Mouse (Mus musculus): ENCODE measurements around the gene Dedd2. TPM values are rescaled to one million over a fixed set of nuclear protein-coding genes. Genes with fewer than 3 reads are reported as not detected.

The Dedd2 gene
- polyA plus RNA-seq, 1 experiment = not detected

GRCm38 (mm10) chr7:25248018-25248647 lies 27.7 kb upstream of the Dedd2 start:
- peak overlapping the region; percentile 98 for H3K27ac ChIP-seq (ENCODE audit: insufficient read depth, low read depth, low read length)
- 3% methylated on average over 18 of the region's 18 CpGs for WGBS

GRCm38 (mm10) chr7:25247498-25247897 lies 27.1 kb upstream of the Dedd2 start:
- Histone ChIP-seq H3K4me3 (ENCODE audit: insufficient read depth, low read depth, low read length) (peak overlapping the region; percentile 87), H3K27ac (ENCODE audit: insufficient read depth, low read depth, low read length) (peak overlapping the region; percentile 98), H3K4me1 (ENCODE audit: control insufficient read depth, insufficient read depth, low read length) (peaks cover 54% of the 10 kb centered on the region)
- WGBS = 1% methylated on average over 3 of the region's 3 CpGs
- TF ChIP-seq CTCF (IDR thresholded peaks at IDR 0.05; ENCODE audit: insufficient read depth, low read depth, low read length) = no peak
- no peak for TF ChIP-seq POLR2A (IDR thresholded peaks at IDR 0.05; ENCODE audit: insufficient read depth, low read depth, low read length)

More at GRCm38 (mm10) chr7:25248018-25248647, 27.7 kb upstream of the Dedd2 start:
- TF ChIP-seq CTCF (IDR thresholded peaks at IDR 0.05; ENCODE audit: insufficient read depth, low read depth, low read length) (no peak), POLR2A (IDR thresholded peaks at IDR 0.05; ENCODE audit: insufficient read depth, low read depth, low read length) (no peak)
- Histone ChIP-seq H3K4me3 (ENCODE audit: insufficient read depth, low read depth, low read length) (peak overlapping the region; percentile 87), H3K4me1 (ENCODE audit: control insufficient read depth, insufficient read depth, low read length) (peaks cover 51% of the 10 kb centered on the region)

- H3K4me3 ChIP-seq (ENCODE audit: insufficient read depth, low read depth, low read length) = peak overlapping the region; percentile 87
- no peak for TF ChIP-seq POLR2A (IDR thresholded peaks at IDR 0.05; ENCODE audit: insufficient read depth, low read depth, low read length)
- TF ChIP-seq CTCF (IDR thresholded peaks at IDR 0.05; ENCODE audit: insufficient read depth, low read depth, low read length) = no peak
- peaks cover 55% of the 10 kb centered on the region for H3K4me1 ChIP-seq (ENCODE audit: control insufficient read depth, insufficient read depth, low read length)
- WGBS = 2% methylated on average over 4 of the region's 4 CpGs
- peak overlapping the region; percentile 87 for H3K27ac ChIP-seq (ENCODE audit: insufficient read depth, low read depth, low read length)
Observed at GRCm38 (mm10) chr7:25246759-25247137, 26.3 kb upstream of the Dedd2 start.

GRCm38 (mm10) chr7:25246079-25246758 lies 25.8 kb upstream of the Dedd2 start:
- Histone ChIP-seq H3K4me1 (ENCODE audit: control insufficient read depth, insufficient read depth, low read length) (peaks cover 54% of the 10 kb centered on the region), H3K4me3 (ENCODE audit: insufficient read depth, low read depth, low read length) (peak overlapping the region; percentile 87), H3K27ac (ENCODE audit: insufficient read depth, low read depth, low read length) (peak overlapping the region; percentile 87)
- no peak for TF ChIP-seq CTCF (IDR thresholded peaks at IDR 0.05; ENCODE audit: insufficient read depth, low read depth, low read length)
- TF ChIP-seq POLR2A (IDR thresholded peaks at IDR 0.05; ENCODE audit: insufficient read depth, low read depth, low read length) = 0 out of 2 replicates have a peak, but pooled peaks have one; percentile 18
- WGBS = 15% methylated on average over 20 of the region's 20 CpGs

- Histone ChIP-seq H3K4me3 (ENCODE audit: insufficient read depth, low read depth, low read length) (peak overlapping the region; percentile 4), H3K27ac (ENCODE audit: insufficient read depth, low read depth, low read length) (peak overlapping the region; percentile 27), H3K4me1 (ENCODE audit: control insufficient read depth, insufficient read depth, low read length) (peaks cover 58% of the 10 kb centered on the region)
- WGBS = 64% methylated on average over 30 of the region's 30 CpGs
- TF ChIP-seq CTCF (IDR thresholded peaks at IDR 0.05; ENCODE audit: insufficient read depth, low read depth, low read length) (no peak), POLR2A (IDR thresholded peaks at IDR 0.05; ENCODE audit: insufficient read depth, low read depth, low read length) (no peak)
Observed at GRCm38 (mm10) chr7:25244562-25245369, 24.4 kb upstream of the Dedd2 start.

- 89% methylated on average over 4 of the region's 4 CpGs for WGBS
- no peak for TF ChIP-seq CTCF (IDR thresholded peaks at IDR 0.05; ENCODE audit: insufficient read depth, low read depth, low read length)
- TF ChIP-seq POLR2A (IDR thresholded peaks at IDR 0.05; ENCODE audit: insufficient read depth, low read depth, low read length) = no peak
- H3K4me1 ChIP-seq (ENCODE audit: control insufficient read depth, insufficient read depth, low read length) = peaks cover 55% of the 10 kb centered on the region
- H3K4me3 ChIP-seq (ENCODE audit: insufficient read depth, low read depth, low read length) = no peak overlapping the region
- H3K27ac ChIP-seq (ENCODE audit: insufficient read depth, low read depth, low read length) = no peak overlapping the region
Observed at GRCm38 (mm10) chr7:25243361-25243760, 22.9 kb upstream of the Dedd2 start.

GRCm38 (mm10) chr7:25241062-25241461 lies 20.6 kb upstream of the Dedd2 start:
- H3K27ac ChIP-seq (ENCODE audit: insufficient read depth, low read depth, low read length) = peak overlapping the region; percentile 94
- no peak for TF ChIP-seq POLR2A (IDR thresholded peaks at IDR 0.05; ENCODE audit: insufficient read depth, low read depth, low read length)
- peak; percentile 75 for TF ChIP-seq CTCF (IDR thresholded peaks at IDR 0.05; ENCODE audit: insufficient read depth, low read depth, low read length)
- no peak overlapping the region for H3K4me3 ChIP-seq (ENCODE audit: insufficient read depth, low read depth, low read length)
- peaks cover 34% of the 10 kb centered on the region for H3K4me1 ChIP-seq (ENCODE audit: control insufficient read depth, insufficient read depth, low read length)
- 3% methylated on average over 2 of the region's 2 CpGs for WGBS

GRCm38 (mm10) chr7:25240631-25241030 lies 20.2 kb upstream of the Dedd2 start:
- Histone ChIP-seq H3K4me1 (ENCODE audit: control insufficient read depth, insufficient read depth, low read length) (peaks cover 30% of the 10 kb centered on the region), H3K27ac (ENCODE audit: insufficient read depth, low read depth, low read length) (peak overlapping the region; percentile 87), H3K4me3 (ENCODE audit: insufficient read depth, low read depth, low read length) (no peak overlapping the region)
- TF ChIP-seq POLR2A (IDR thresholded peaks at IDR 0.05; ENCODE audit: insufficient read depth, low read depth, low read length) (no peak), CTCF (IDR thresholded peaks at IDR 0.05; ENCODE audit: insufficient read depth, low read depth, low read length) (no peak)
- 56% methylated on average over 7 of the region's 7 CpGs for WGBS

Data from olfactory bulb, adult 2 months (tissue).